Mouse (Mus musculus): ENCODE measurements around the gene Copg2. TPM values are rescaled to one million over a fixed set of nuclear protein-coding genes. Genes with fewer than 3 reads are reported as not detected.

Gene Copg2
- polyA plus RNA-seq (2012; rRNA removed; ENCODE audit: low replicate concordance): 5.8 and 17.0 TPM in 2 replicates

DNA sequence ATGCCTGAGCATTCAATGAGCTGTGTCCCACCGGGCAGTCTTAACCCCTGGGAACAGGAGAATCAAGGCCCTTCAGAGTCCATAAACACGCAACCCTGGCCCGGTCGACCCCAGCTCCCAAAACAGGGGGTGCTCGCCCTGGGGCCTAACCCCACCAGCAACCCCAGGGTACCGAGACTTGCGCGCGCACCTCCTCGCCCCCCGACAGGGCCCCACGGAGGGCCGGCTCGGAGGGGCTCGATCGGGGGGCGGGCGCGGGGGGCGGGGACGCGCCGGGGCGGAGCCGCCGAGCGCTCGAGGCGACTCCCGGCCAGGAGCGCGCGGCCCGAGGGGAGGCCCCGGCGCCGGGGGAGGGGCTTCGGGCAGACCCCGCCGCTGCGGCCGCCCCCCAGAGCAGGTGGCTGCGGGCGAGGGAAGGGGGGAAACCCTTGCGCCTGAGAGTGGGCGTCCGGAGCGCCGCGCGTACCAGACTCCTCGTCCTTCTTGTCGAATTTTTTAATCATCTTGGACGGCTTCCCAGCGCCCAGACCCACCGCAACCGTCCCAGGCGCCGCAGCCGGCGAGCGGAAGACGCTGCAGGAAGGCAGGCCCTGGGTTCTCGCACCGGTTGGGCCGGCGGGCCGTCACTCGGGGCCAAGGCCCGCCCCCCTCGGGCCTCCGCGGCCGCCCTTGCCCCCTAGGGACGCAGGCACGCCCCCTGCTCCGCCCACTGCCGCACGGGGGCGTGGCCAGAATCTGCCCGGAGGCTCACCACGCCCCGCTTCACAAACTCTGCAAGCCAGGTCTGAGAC, at the start of gene Copg2:
TSS of gene Copg2 (minus strand) at position 600 of the 791 bp plus-strand sequence.

DNA sequence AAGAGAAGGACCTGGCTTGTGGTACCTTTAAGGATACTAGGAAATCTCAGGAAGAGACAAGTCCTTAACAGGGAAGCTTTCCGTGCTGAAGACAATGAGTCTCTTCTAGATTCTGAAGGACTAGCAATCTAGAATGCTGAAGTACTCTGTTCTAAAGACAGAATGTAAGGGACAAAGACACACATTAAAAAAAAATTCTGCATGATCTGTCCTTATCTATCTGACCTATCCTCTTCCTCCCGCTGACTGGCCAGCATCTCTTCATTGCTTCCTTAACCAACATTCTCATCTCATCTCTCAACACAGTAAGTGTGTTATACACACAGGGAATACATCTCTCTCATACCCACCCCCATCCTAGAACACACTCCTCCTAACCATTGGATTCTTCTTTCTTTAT, 18.9 kb upstream of the Copg2 start, which contains the start of gene Tsga13:
TSS of gene Tsga13 (minus strand) at position 101 of the 400 bp plus-strand sequence.

DNA sequence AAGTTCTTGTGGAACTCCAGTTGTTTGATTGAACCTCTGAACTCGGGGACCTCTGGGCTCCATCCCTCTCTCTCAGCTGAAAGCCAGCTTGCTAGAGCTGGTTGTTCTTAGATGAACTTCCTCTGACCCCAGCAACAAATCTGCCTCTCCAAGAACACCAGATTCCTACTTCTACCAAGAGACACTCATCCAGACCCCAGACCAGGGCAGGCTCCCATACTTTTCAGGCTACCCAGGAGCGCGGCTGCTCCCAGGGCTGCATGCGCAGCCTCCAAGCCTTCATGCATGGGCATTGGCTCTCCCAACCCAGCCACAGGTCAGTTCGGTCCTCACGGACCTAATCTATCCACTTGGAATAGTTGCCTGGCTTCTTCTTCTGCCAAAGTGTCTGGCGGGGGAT, 173.3 kb downstream of the Copg2 start, which contains the start of gene Mest:
TSS of gene Mest (plus strand) at position 217 of the 400 bp plus-strand sequence.

Other genes starting within 250 kb of the Copg2 start
- 3.3 and 4.2 TPM in 2 replicates for gene Cep41, start 203.0 kb downstream of the Copg2 start, polyA plus RNA-seq (2012; rRNA removed; ENCODE audit: low replicate concordance)
- 70.9 and 203 TPM in 2 replicates for gene Mest, start 173.2 kb downstream of the Copg2 start, polyA plus RNA-seq (2012; rRNA removed; ENCODE audit: low replicate concordance)
- gene Tsga13, start 18.8 kb upstream of the Copg2 start, polyA plus RNA-seq (2012; rRNA removed; ENCODE audit: low replicate concordance): not detected in 2 replicates
- 0.89 and 1.2 TPM in 2 replicates for gene Klf14, start 62.3 kb upstream of the Copg2 start, polyA plus RNA-seq (2012; rRNA removed; ENCODE audit: low replicate concordance)